Mouse (Mus musculus): ENCODE measurements at regions not wholly inside any gene's neighbourhood (a gene's known extent, or its start where the extent isn't known, plus 50 kb on each side); places are given as distances from the start of the nearest gene placed in this dataset.
A peak's percentile ranks its signal among the peaks of the same experiment; 100 is the strongest.

DNA sequence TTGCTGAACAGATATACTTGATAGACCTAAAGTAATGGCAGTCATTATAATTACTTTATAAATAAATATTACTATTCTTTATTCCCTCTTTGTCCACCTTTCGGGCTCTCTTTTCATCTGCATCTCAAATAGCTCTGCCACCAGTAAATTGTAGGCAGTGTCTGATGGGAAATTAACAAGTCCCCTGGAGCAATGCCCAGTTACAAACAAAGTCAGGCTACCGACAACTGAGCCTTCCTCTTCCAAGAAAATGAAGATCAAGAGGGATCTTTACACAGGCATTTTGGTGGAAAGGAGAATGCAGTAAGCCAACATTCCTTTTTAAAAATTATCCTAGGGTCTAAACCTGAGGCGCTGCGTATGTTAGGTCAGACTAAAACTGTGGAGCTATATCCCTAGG, 181.3 kb upstream of the Ttc29 start:
- WGBS: 81% methylated on average over 4 of the region's 4 CpGs
- Histone ChIP-seq H3K27ac (replicated peaks; ENCODE audit: insufficient read depth, low read depth, low read length) (no peak overlapping the region), H3K79me2 (ENCODE audit: control insufficient read depth, insufficient read depth, low read length) (no peaks in the 10 kb centered on the region), H3K4me3 (ENCODE audit: insufficient read depth, low read depth, low read length) (no peak overlapping the region), H3K4me1 (ENCODE audit: control insufficient read depth, insufficient read depth, low read length) (no peaks in the 10 kb centered on the region), H3K27me3 (ENCODE audit: control insufficient read depth, insufficient read depth, low read length) (no peaks in the 10 kb centered on the region), H3K36me3 (ENCODE audit: control insufficient read depth, insufficient read depth, low read length) (no peaks in the 10 kb centered on the region), H3K9ac (ENCODE audit: low read depth, low read length) (no peak overlapping the region)
- no peak for TF ChIP-seq CTCF (IDR thresholded peaks at IDR 0.05; ENCODE audit: low read depth, low read length)
- TF ChIP-seq POLR2A (IDR thresholded peaks at IDR 0.05; ENCODE audit: extremely low read depth, insufficient read depth, low read length): no peak
- no peak for DNase-seq (ENCODE audit: extremely low read depth, low read depth, low spot score)

DNA sequence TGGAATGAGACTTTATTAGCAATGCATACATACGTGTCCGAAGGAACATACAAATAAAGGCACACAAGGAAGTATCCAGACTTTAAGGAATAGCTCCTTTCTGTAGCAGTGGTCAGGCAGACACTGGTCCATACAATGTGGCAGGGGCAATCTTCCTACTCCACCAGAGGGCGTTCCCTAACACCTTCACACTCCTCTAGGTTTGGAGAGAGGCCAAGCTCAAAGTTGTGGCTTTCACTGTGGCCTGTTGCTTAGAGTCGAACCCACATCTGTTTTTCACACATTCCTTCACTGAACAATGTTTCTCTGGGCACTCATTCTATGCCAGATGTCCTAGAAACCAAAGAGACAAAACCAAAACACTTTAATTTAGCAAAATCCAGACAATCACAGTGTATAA, 178.4 kb upstream of the Ttc29 start:
- no peaks in the 10 kb centered on the region for H3K36me3 ChIP-seq (ENCODE audit: control insufficient read depth, insufficient read depth, low read length)
- H3K27ac ChIP-seq (replicated peaks; ENCODE audit: insufficient read depth, low read depth, low read length): peak overlapping the region; percentile 35; the same call in 1 of the 2 replicates
- H3K4me3 ChIP-seq (ENCODE audit: insufficient read depth, low read depth, low read length): no peak overlapping the region
- no peak for TF ChIP-seq CTCF (IDR thresholded peaks at IDR 0.05; ENCODE audit: low read depth, low read length)
- 78% methylated on average over 4 of the region's 4 CpGs for WGBS
- H3K27me3 ChIP-seq (ENCODE audit: control insufficient read depth, insufficient read depth, low read length): no peaks in the 10 kb centered on the region
- H3K79me2 ChIP-seq (ENCODE audit: control insufficient read depth, insufficient read depth, low read length): no peaks in the 10 kb centered on the region
- H3K4me1 ChIP-seq (ENCODE audit: control insufficient read depth, insufficient read depth, low read length): no peaks in the 10 kb centered on the region
- DNase-seq (ENCODE audit: extremely low read depth, low read depth, low spot score): no peak
- H3K9ac ChIP-seq (ENCODE audit: low read depth, low read length): no peak overlapping the region

DNA sequence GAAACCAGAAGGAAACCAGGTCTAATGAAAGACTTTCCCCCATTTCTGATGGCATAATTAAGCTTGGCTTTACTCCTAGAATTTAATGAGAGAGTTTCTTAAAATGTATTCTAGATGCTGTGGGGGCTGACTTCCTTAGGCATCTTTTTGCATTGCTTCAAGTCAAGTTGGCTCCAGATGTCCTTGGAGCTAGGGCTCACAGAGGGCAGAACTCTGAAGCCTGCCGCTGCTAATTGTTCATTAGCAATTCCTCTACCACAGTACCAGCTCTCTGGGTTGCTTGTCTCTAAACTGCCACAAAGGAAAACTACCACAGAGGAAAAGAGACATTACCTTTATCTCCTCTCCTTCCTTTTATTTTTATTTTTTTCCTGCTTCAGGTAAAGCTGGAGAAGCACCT, 175.9 kb upstream of the Ttc29 start:
- Histone ChIP-seq H3K36me3 (ENCODE audit: control insufficient read depth, insufficient read depth, low read length) (no peaks in the 10 kb centered on the region), H3K4me1 (ENCODE audit: control insufficient read depth, insufficient read depth, low read length) (no peaks in the 10 kb centered on the region), H3K4me3 (ENCODE audit: insufficient read depth, low read depth, low read length) (no peak overlapping the region), H3K79me2 (ENCODE audit: control insufficient read depth, insufficient read depth, low read length) (no peaks in the 10 kb centered on the region), H3K27me3 (ENCODE audit: control insufficient read depth, insufficient read depth, low read length) (no peaks in the 10 kb centered on the region), H3K27ac (replicated peaks; ENCODE audit: insufficient read depth, low read depth, low read length) (no peak overlapping the region), H3K9ac (ENCODE audit: low read depth, low read length) (no peak overlapping the region)
- peak; percentile 16 for DNase-seq (ENCODE audit: extremely low read depth, low read depth, low spot score)
- TF ChIP-seq CTCF (IDR thresholded peaks at IDR 0.05; ENCODE audit: low read depth, low read length) (no peak), POLR2A (IDR thresholded peaks at IDR 0.05; ENCODE audit: extremely low read depth, insufficient read depth, low read length) (no peak)
- 83% methylated on average over 1 of the region's 1 CpGs for WGBS

DNA sequence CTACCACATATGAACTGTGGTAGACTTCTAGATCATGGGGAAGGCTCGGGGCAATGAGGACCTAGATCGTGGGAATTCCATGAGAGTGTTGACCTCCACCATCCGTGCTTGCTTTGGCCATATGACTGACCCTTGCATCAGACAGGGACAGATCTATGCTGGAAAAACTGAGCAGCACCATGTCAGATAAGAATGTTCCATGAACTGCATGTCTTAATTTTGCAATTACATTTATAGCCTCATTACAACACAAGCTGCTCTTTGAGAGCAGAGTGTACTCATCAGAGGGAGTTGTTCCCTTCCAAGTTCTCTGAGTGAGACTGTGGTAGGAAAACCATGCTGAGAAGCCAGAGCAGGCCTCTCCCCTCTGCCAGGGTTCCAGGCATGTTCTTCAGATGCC, 166.4 kb upstream of the Ttc29 start:
- no peaks in the 10 kb centered on the region for H3K27me3 ChIP-seq (ENCODE audit: control insufficient read depth, insufficient read depth, low read length)
- TF ChIP-seq POLR2A (IDR thresholded peaks at IDR 0.05; ENCODE audit: extremely low read depth, insufficient read depth, low read length) (no peak), CTCF (IDR thresholded peaks at IDR 0.05; ENCODE audit: low read depth, low read length) (no peak)
- no peak overlapping the region for H3K4me3 ChIP-seq (ENCODE audit: insufficient read depth, low read depth, low read length)
- no peak overlapping the region for H3K27ac ChIP-seq (replicated peaks; ENCODE audit: insufficient read depth, low read depth, low read length)
- H3K36me3 ChIP-seq (ENCODE audit: control insufficient read depth, insufficient read depth, low read length): no peaks in the 10 kb centered on the region
- H3K4me1 ChIP-seq (ENCODE audit: control insufficient read depth, insufficient read depth, low read length): no peaks in the 10 kb centered on the region
- no peaks in the 10 kb centered on the region for H3K79me2 ChIP-seq (ENCODE audit: control insufficient read depth, insufficient read depth, low read length)
- 63% methylated on average over 3 of the region's 3 CpGs for WGBS
- H3K9ac ChIP-seq (ENCODE audit: low read depth, low read length): no peak overlapping the region
- DNase-seq (ENCODE audit: extremely low read depth, low read depth, low spot score): no peak

DNA sequence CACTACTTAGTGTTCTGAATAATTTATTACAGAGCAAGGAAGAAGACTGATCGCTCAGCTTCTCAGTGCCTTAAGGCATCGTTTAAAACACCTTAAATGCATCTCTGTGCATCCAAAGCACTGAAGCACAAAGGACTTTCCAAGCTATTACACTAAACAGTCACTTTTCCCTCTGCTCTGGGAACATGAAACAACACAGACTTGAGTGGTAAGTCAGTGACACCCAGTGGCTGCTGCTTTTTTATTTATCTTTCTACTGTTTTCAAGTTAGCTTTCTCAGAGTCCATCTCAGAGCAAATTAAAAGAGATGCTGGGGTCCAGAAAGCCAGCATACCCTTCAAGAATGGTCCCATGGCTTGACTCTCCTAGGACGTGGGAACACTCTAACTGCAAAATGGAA, 162.3 kb upstream of the Ttc29 start:
- no peak overlapping the region for H3K9ac ChIP-seq (ENCODE audit: low read depth, low read length)
- no peak overlapping the region for H3K4me3 ChIP-seq (ENCODE audit: insufficient read depth, low read depth, low read length)
- TF ChIP-seq CTCF (IDR thresholded peaks at IDR 0.05; ENCODE audit: low read depth, low read length): no peak
- TF ChIP-seq POLR2A (IDR thresholded peaks at IDR 0.05; ENCODE audit: extremely low read depth, insufficient read depth, low read length): no peak
- 79% methylated on average over 3 of the region's 3 CpGs for WGBS
- H3K27ac ChIP-seq (replicated peaks; ENCODE audit: insufficient read depth, low read depth, low read length): no peak overlapping the region
- no peaks in the 10 kb centered on the region for H3K4me1 ChIP-seq (ENCODE audit: control insufficient read depth, insufficient read depth, low read length)
- no peak for DNase-seq (ENCODE audit: extremely low read depth, low read depth, low spot score)
- H3K79me2 ChIP-seq (ENCODE audit: control insufficient read depth, insufficient read depth, low read length): no peaks in the 10 kb centered on the region
- no peaks in the 10 kb centered on the region for H3K36me3 ChIP-seq (ENCODE audit: control insufficient read depth, insufficient read depth, low read length)
- H3K27me3 ChIP-seq (ENCODE audit: control insufficient read depth, insufficient read depth, low read length): no peaks in the 10 kb centered on the region

DNA sequence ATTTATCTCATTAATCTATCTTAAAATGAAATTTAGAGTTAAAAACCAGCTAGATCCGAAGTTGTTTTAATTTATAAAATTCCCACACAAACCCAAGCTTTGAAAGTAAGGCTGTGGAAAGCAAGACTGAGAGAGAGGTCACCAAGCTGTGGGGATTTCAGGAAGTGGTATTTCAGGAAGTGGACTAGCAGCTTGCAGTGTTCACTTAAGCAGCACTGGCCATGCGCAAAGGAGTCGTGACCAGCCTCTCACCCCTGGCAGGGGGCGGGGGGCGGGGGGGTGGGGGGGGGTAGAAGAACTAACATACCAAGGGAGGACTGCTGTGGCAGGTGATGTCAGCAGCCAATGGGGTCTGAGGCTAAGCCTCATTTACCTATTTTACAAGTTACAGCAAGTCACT, 158.7 kb upstream of the Ttc29 start:
- no peak overlapping the region for H3K9ac ChIP-seq (ENCODE audit: low read depth, low read length)
- H3K4me3 ChIP-seq (ENCODE audit: insufficient read depth, low read depth, low read length): no peak overlapping the region
- H3K79me2 ChIP-seq (ENCODE audit: control insufficient read depth, insufficient read depth, low read length): no peaks in the 10 kb centered on the region
- no peaks in the 10 kb centered on the region for H3K36me3 ChIP-seq (ENCODE audit: control insufficient read depth, insufficient read depth, low read length)
- TF ChIP-seq POLR2A (IDR thresholded peaks at IDR 0.05; ENCODE audit: extremely low read depth, insufficient read depth, low read length): no peak
- TF ChIP-seq CTCF (IDR thresholded peaks at IDR 0.05; ENCODE audit: low read depth, low read length): no peak
- DNase-seq (ENCODE audit: extremely low read depth, low read depth, low spot score): no peak
- no peaks in the 10 kb centered on the region for H3K4me1 ChIP-seq (ENCODE audit: control insufficient read depth, insufficient read depth, low read length)
- no peak overlapping the region for H3K27ac ChIP-seq (replicated peaks; ENCODE audit: insufficient read depth, low read depth, low read length)
- no peaks in the 10 kb centered on the region for H3K27me3 ChIP-seq (ENCODE audit: control insufficient read depth, insufficient read depth, low read length)
- 24% methylated on average over 5 of the region's 5 CpGs for WGBS
